Mouse (Mus musculus): Measurements from ENCODE around the gene Gpr25. TPM values are rescaled to one million over a fixed set of nuclear protein-coding genes. Genes with fewer than 3 reads are reported as not detected.
A peak's percentile ranks its signal among the peaks of the same experiment; 100 is the strongest.

The Gpr25 gene
- not detected in 2 replicates for polyA plus RNA-seq (2012; ENCODE audit: insufficient read depth, insufficient read length, missing spikeins)

GRCm38 (mm10) chr1:136260635-136261238 lies at the start of gene Gpr25:
Gene Gpr25, minus strand, starts transcription at chr1:136260873.
- Histone ChIP-seq H3K4me3 (ENCODE audit: insufficient read depth, low read length) (peak within 1 kb of the TSS; percentile 48), H3K4me1 (ENCODE audit: control insufficient read depth, insufficient read depth, low read length) (peaks cover 3% of the 10 kb centered on the region; the same call in 1 of the 2 replicates), H3K27ac (ENCODE audit: insufficient read depth, low read depth, low read length) (no peak within 1 kb of the TSS)
- TF ChIP-seq POLR2A (IDR thresholded peaks at IDR 0.05; ENCODE audit: borderline replicate concordance, low read depth, low read length) (no peak), CTCF (IDR thresholded peaks at IDR 0.05; ENCODE audit: low read depth, low read length) (no peak)

- Histone ChIP-seq H3K27ac (ENCODE audit: insufficient read depth, low read depth, low read length) (no peak overlapping the region), H3K4me3 (ENCODE audit: insufficient read depth, low read length) (no peak overlapping the region), H3K4me1 (ENCODE audit: control insufficient read depth, insufficient read depth, low read length) (no peaks in the 10 kb centered on the region; the same call in 1 of the 2 replicates)
- TF ChIP-seq CTCF (IDR thresholded peaks at IDR 0.05; ENCODE audit: low read depth, low read length) (no peak), POLR2A (IDR thresholded peaks at IDR 0.05; ENCODE audit: borderline replicate concordance, low read depth, low read length) (no peak)
Measured at GRCm38 (mm10) chr1:136309193-136309592, 48.5 kb upstream of the Gpr25 start.

DNA sequence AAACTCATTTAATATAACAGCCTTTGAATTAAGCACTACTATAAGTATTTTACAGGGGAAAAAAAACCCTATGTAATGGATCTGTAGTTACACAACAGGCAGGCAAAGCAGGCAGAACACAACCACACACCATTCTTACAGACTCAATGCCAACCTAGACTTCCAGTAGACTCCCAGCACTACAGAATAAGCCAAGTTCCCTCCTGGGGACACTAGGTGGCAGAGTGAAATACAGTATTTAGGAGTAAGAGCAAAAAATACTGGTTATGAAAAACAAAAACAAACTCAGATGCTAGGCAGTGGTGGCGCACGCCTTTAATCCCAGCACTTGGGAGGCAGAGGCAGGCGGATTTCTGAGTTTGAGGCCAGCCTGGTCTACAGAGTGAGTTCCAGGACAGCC lies 45.8 kb upstream of the Gpr25 start:
- Histone ChIP-seq H3K4me1 (ENCODE audit: control insufficient read depth, insufficient read depth, low read length) (no peaks in the 10 kb centered on the region; the same call in 1 of the 2 replicates), H3K4me3 (ENCODE audit: insufficient read depth, low read length) (no peak overlapping the region), H3K27ac (ENCODE audit: insufficient read depth, low read depth, low read length) (no peak overlapping the region)
- TF ChIP-seq POLR2A (IDR thresholded peaks at IDR 0.05; ENCODE audit: borderline replicate concordance, low read depth, low read length) = no peak
- TF ChIP-seq CTCF (IDR thresholded peaks at IDR 0.05; ENCODE audit: low read depth, low read length) = no peak

GRCm38 (mm10) chr1:136293961-136294360 lies 33.3 kb upstream of the Gpr25 start:
- no peak for TF ChIP-seq POLR2A (IDR thresholded peaks at IDR 0.05; ENCODE audit: borderline replicate concordance, low read depth, low read length)
- TF ChIP-seq CTCF (IDR thresholded peaks at IDR 0.05; ENCODE audit: low read depth, low read length) = no peak
- no peaks in the 10 kb centered on the region for H3K4me1 ChIP-seq (ENCODE audit: control insufficient read depth, insufficient read depth, low read length)
- H3K27ac ChIP-seq (ENCODE audit: insufficient read depth, low read depth, low read length) = no peak overlapping the region
- no peak overlapping the region for H3K4me3 ChIP-seq (ENCODE audit: insufficient read depth, low read length)

- Histone ChIP-seq H3K27ac (ENCODE audit: insufficient read depth, low read depth, low read length) (no peak overlapping the region), H3K4me3 (ENCODE audit: insufficient read depth, low read length) (no peak overlapping the region), H3K4me1 (ENCODE audit: control insufficient read depth, insufficient read depth, low read length) (no peaks in the 10 kb centered on the region)
- TF ChIP-seq POLR2A (IDR thresholded peaks at IDR 0.05; ENCODE audit: borderline replicate concordance, low read depth, low read length) (no peak), CTCF (IDR thresholded peaks at IDR 0.05; ENCODE audit: low read depth, low read length) (no peak)
Measured at GRCm38 (mm10) chr1:136289803-136290202, 29.1 kb upstream of the Gpr25 start.

DNA sequence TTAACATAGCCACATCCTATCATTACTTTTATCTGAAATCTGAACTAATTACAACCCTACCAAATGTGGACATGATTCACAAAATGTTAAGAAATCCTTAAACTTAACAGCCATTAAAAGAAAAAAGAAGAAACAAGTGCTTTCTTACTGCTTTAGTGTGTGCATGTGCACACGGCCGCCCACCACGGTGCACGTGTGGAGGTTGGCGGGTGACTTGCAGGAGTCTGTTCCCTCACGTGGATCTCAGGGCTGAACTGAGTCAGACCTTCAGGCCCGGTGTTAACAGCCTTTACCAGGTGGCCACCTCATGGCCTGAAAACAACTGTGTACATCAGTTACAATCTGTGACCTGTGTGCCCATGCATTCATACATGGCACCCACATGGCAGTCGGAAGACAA lies 16.7 kb upstream of the Gpr25 start:
- Histone ChIP-seq H3K4me1 (ENCODE audit: control insufficient read depth, insufficient read depth, low read length) (no peaks in the 10 kb centered on the region), H3K4me3 (ENCODE audit: insufficient read depth, low read length) (no peak overlapping the region), H3K27ac (ENCODE audit: insufficient read depth, low read depth, low read length) (no peak overlapping the region)
- TF ChIP-seq POLR2A (IDR thresholded peaks at IDR 0.05; ENCODE audit: borderline replicate concordance, low read depth, low read length) (no peak), CTCF (IDR thresholded peaks at IDR 0.05; ENCODE audit: low read depth, low read length) (no peak)

DNA sequence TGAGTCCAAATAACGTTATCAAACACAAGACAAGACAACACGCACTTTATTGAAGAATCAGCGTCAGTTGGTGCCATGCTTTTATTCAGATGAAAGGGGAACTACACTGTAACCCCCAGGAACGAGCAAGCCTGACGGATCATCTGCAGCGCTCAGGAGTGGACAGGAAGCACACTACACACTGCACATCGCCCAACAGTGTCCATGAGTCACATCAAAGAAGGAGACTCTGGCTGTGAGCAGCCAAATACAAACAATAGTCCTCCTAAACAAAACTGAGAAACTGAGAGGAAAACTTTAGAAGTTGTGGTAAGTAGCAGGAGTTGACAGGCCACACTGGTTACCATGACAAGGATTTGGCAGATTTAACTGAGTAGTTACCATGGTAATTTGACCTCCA lies 7.6 kb upstream of the Gpr25 start:
- H3K27ac ChIP-seq (ENCODE audit: insufficient read depth, low read depth, low read length) = no peak overlapping the region
- no peak overlapping the region for H3K4me3 ChIP-seq (ENCODE audit: insufficient read depth, low read length)
- TF ChIP-seq CTCF (IDR thresholded peaks at IDR 0.05; ENCODE audit: low read depth, low read length) (no peak), POLR2A (IDR thresholded peaks at IDR 0.05; ENCODE audit: borderline replicate concordance, low read depth, low read length) (no peak)
- H3K4me1 ChIP-seq (ENCODE audit: control insufficient read depth, insufficient read depth, low read length) = no peaks in the 10 kb centered on the region

DNA sequence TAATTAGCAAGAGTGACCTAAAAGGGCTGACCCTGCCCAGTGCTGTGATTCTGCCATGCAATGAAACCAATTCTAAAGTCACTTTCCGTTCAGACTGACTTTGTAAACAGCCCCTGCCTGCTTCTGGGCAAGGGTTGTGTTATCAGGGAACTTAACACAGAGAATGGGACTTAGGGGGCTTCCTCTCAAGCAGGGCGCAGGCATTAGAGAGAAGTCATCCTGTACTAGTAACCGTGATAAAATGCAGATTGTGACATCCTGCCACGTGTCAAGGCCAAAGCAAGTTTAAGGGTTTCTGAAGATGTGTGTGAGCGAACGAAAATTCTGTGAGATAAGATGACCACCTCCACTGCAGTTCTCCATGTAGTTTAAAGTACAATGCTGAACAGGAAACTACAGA lies 5.5 kb upstream of the Gpr25 start:
- H3K4me3 ChIP-seq (ENCODE audit: insufficient read depth, low read length) = no peak overlapping the region
- H3K27ac ChIP-seq (ENCODE audit: insufficient read depth, low read depth, low read length) = no peak overlapping the region
- no peaks in the 10 kb centered on the region for H3K4me1 ChIP-seq (ENCODE audit: control insufficient read depth, insufficient read depth, low read length)
- TF ChIP-seq POLR2A (IDR thresholded peaks at IDR 0.05; ENCODE audit: borderline replicate concordance, low read depth, low read length) (no peak), CTCF (IDR thresholded peaks at IDR 0.05; ENCODE audit: low read depth, low read length) (no peak)

DNA sequence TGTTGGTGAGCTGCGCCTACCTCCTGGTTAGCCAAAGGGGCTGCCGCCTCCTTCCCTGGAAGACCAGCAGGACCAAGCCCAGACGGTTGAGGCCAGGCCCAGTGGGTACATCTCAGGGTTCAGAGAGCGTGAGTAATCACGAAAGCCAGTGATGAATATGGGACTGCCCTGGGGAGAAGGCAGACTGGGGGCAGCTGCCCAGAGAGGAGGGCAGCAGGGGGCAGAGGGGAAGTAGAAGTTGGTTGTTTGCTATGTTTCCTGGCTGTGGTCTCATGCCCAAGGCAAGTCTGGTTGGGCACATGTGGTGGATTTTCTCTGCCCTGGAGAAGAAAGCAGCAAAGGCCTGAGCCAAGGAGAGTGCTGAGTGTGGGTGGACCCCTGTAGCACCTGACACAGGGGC lies 2.7 kb upstream of the Gpr25 start:
- TF ChIP-seq CTCF (IDR thresholded peaks at IDR 0.05; ENCODE audit: low read depth, low read length) = no peak
- TF ChIP-seq POLR2A (IDR thresholded peaks at IDR 0.05; ENCODE audit: borderline replicate concordance, low read depth, low read length) = no peak
- Histone ChIP-seq H3K27ac (ENCODE audit: insufficient read depth, low read depth, low read length) (no peak overlapping the region), H3K4me3 (ENCODE audit: insufficient read depth, low read length) (no peak overlapping the region), H3K4me1 (ENCODE audit: control insufficient read depth, insufficient read depth, low read length) (no peaks in the 10 kb centered on the region)

DNA sequence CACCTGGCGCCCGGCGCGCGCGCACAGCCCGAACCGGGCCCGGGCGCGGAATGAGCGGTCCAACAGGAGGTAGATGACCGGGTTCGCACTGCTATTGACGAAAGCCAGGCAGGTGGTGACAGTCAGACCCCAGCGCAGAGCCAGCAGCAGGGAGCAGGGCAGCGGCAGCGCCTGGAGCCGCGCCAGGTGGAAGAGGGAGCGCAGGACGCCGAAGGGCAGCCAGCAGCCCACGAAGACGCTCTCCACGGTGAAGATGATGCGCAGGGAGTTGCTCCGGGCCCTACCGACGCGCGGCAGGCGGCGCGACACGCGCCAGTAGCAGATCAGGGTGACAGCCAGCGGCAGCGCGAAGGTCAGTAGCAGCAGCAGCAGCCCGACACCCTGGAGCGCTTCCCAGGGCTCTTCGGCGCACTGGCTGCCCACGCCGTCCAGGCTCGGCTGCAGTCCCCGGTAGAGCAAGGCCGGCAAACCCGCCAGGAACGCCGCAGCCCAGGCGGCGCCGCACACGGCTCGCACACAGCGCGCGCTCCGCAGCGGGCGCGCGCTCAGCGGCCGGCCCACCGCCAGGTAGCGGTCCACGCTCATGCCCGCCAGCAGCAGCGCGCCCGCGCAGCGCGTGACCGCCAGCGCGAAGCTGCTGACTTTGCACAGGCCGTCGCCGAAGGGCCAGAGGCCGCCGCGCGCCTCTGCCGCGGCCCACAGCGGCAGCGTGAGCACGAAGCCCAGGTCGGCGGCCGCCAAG lies 609 bp downstream of the Gpr25 start:
- TF ChIP-seq CTCF (IDR thresholded peaks at IDR 0.05; ENCODE audit: low read depth, low read length) = no peak
- no peak for TF ChIP-seq POLR2A (IDR thresholded peaks at IDR 0.05; ENCODE audit: borderline replicate concordance, low read depth, low read length)
- Histone ChIP-seq H3K4me1 (ENCODE audit: control insufficient read depth, insufficient read depth, low read length) (peaks cover 3% of the 10 kb centered on the region; the same call in 1 of the 2 replicates), H3K4me3 (ENCODE audit: insufficient read depth, low read length) (peak overlapping the region; percentile 48), H3K27ac (ENCODE audit: insufficient read depth, low read depth, low read length) (no peak overlapping the region)
